Mouse (Mus musculus) limb, embryonic 13.5 days (tissue): Measurements from ENCODE around the gene Glis3. TPM values are rescaled to one million over a fixed set of nuclear protein-coding genes. Genes with fewer than 3 reads are reported as not detected.

Source experiments
- ATAC-seq: fragments of 200-750 bp; cut with Nextera tagmentation; 2 replicates; pipeline ENCODE4 v1.8.0; 2017; ENCODE audit warnings: low read depth, moderate number of reproducible peaks, moderate TSS enrichment; ENCODE audit not compliant: low FRiP score
- H3K27ac ChIP-seq: fragments of 300-500 bp; sonication (generic); 2 replicates; pipeline ENCODE4 v1.5.1; 2015; ENCODE audit warnings: inconsistent platforms, mild to moderate bottlenecking, moderate library complexity
- H3K27me3 ChIP-seq: fragments of 300-500 bp; sonication (generic); 2 replicates; pipeline ENCODE4 v1.6.1; 2015; ENCODE audit warnings: mild to moderate bottlenecking, inconsistent platforms
- H3K36me3 ChIP-seq: fragments of 300-500 bp; sonication (generic); 2 replicates; pipeline ENCODE4 v1.6.1; 2015; ENCODE audit warnings: inconsistent platforms, mild to moderate bottlenecking, moderate library complexity
- H3K4me1 ChIP-seq: fragments of 300-500 bp; sonication (generic); 2 replicates; pipeline ENCODE4 v1.6.1; 2015; ENCODE audit warnings: inconsistent platforms
- H3K4me2 ChIP-seq: fragments of 300-500 bp; sonication (generic); replicated peaks from 2 replicates; pipeline ENCODE4 v1.6.1; 2015; ENCODE audit warnings: inconsistent platforms, mild to moderate bottlenecking, moderate library complexity
- H3K4me3 ChIP-seq: fragments of 300-500 bp; sonication (generic); 2 replicates; pipeline ENCODE4 v1.5.1; 2015; ENCODE audit warnings: moderate library complexity, mild to moderate bottlenecking, inconsistent platforms
- H3K9ac ChIP-seq: fragments of 300-500 bp; sonication (generic); 2 replicates; pipeline ENCODE4 v1.6.1; 2015; ENCODE audit warnings: mild to moderate bottlenecking, inconsistent platforms
- H3K9me3 ChIP-seq: fragments of 300-500 bp; sonication (generic); 2 replicates; pipeline ENCODE4 v1.6.1; 2016; ENCODE audit warnings: inconsistent platforms
- WGBS: fragments of 180-500 bp; shearing (Covaris S2); methylation state at CpG from one replicate; pipeline ENCODE4 v1.1.7; 2015; 5-methylcytosine and 5-hydroxymethylcytosine counted together
- polyA plus RNA-seq: library from polyadenylated mRNA; unstranded; fragments of >200 nt; fragmentation: Nextera tagmentation; extraction: Ambion mirVana; gene quantifications from 2 replicates; pipeline ENCODE4 v1.2.1, GENCODE M21; 2015

Gene Glis3
- polyA plus RNA-seq = 3.5 and 4.7 TPM in 2 replicates

GRCm38 (mm10) chr19:28679776-28680391, at the start of gene Glis3:
Gene Glis3 (minus strand): TSS chr19:28680077.
- H3K9me3 ChIP-seq = no peaks in the 10 kb centered on the region
- H3K4me2 ChIP-seq = peak within 1 kb of the TSS; percentile 98
- H3K4me3 ChIP-seq = peak within 1 kb of the TSS; percentile 70
- H3K4me1 ChIP-seq = peaks cover 30% of the 10 kb centered on the region
- peak; percentile 90 for ATAC-seq
- H3K27me3 ChIP-seq = peaks cover 31% of the 10 kb centered on the region
- H3K9ac ChIP-seq = peak within 1 kb of the TSS; percentile 78
- no peaks in the 10 kb centered on the region for H3K36me3 ChIP-seq
- WGBS = under 1% methylated on average over 63 of the region's 66 CpGs
- peak within 1 kb of the TSS; percentile 44; the same call in 1 of the 2 replicates for H3K27ac ChIP-seq

DNA sequence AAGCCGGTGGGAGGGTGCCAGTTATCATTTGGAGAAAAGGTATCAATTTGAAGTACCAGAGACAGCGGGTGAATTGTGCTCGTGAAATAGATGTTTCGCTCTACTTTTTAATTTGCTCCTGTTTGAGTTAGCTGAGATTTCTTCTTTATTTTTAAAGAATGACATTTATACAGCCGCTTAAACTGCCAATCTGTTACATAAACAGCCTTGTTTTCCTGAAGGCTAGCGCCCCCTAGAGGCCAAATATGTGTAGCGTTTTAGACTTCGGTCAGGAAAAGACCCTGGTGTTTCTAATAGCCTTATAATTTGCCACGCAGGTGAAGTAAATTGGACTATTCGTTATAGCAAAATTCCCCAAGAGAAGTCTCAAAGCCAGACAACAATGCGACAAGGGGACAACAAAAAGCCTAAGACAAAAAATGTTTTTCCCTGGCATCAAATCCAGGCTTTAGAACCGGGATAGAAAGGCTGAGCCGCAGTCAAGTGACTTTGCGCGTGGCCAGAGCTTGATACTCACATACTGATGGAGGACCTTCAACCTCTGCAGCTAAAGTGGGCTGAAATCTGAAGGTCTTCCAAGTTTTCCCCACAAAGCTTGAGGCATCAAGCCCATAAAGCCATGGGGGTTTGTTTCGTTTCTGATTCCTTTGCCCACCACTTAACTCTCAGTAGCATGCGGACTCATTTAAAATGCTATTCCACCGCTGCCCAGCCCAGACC, 46.4 kb upstream of the Glis3 start:
- no peak for ATAC-seq
- no peak overlapping the region for H3K4me3 ChIP-seq
- no peak overlapping the region for H3K4me2 ChIP-seq
- 54% methylated on average over 18 of the region's 18 CpGs for WGBS
- no peaks in the 10 kb centered on the region for H3K9me3 ChIP-seq
- no peak overlapping the region for H3K27ac ChIP-seq
- H3K4me1 ChIP-seq = no peaks in the 10 kb centered on the region
- no peak overlapping the region for H3K9ac ChIP-seq
- no peaks in the 10 kb centered on the region for H3K36me3 ChIP-seq
- H3K27me3 ChIP-seq = no peaks in the 10 kb centered on the region

- H3K27me3 ChIP-seq = no peaks in the 10 kb centered on the region
- 86% methylated on average over 7 of the region's 7 CpGs for WGBS
- H3K36me3 ChIP-seq = no peaks in the 10 kb centered on the region
- H3K4me3 ChIP-seq = no peak overlapping the region
- no peak for ATAC-seq
- no peak overlapping the region for H3K27ac ChIP-seq
- no peak overlapping the region for H3K4me2 ChIP-seq
- no peaks in the 10 kb centered on the region for H3K4me1 ChIP-seq
- no peaks in the 10 kb centered on the region for H3K9me3 ChIP-seq
- H3K9ac ChIP-seq = no peak overlapping the region
Measured at GRCm38 (mm10) chr19:28724641-28725040, 44.8 kb upstream of the Glis3 start.

GRCm38 (mm10) chr19:28722626-28723025, 42.7 kb upstream of the Glis3 start:
- no peak overlapping the region for H3K27ac ChIP-seq
- H3K27me3 ChIP-seq = no peaks in the 10 kb centered on the region
- no peak overlapping the region for H3K9ac ChIP-seq
- H3K9me3 ChIP-seq = no peaks in the 10 kb centered on the region
- 72% methylated on average over 4 of the region's 4 CpGs for WGBS
- no peak overlapping the region for H3K4me2 ChIP-seq
- no peaks in the 10 kb centered on the region for H3K36me3 ChIP-seq
- no peaks in the 10 kb centered on the region for H3K4me1 ChIP-seq
- no peak overlapping the region for H3K4me3 ChIP-seq
- no peak for ATAC-seq

- Histone ChIP-seq H3K9ac (no peak overlapping the region), H3K9me3 (no peaks in the 10 kb centered on the region), H3K36me3 (no peaks in the 10 kb centered on the region), H3K4me2 (no peak overlapping the region), H3K4me1 (no peaks in the 10 kb centered on the region), H3K27me3 (no peaks in the 10 kb centered on the region), H3K4me3 (no peak overlapping the region), H3K27ac (no peak overlapping the region)
- ATAC-seq = no peak
- WGBS = 78% methylated on average over 10 of the region's 10 CpGs
Measured at GRCm38 (mm10) chr19:28721834-28722233, 42.0 kb upstream of the Glis3 start.

DNA sequence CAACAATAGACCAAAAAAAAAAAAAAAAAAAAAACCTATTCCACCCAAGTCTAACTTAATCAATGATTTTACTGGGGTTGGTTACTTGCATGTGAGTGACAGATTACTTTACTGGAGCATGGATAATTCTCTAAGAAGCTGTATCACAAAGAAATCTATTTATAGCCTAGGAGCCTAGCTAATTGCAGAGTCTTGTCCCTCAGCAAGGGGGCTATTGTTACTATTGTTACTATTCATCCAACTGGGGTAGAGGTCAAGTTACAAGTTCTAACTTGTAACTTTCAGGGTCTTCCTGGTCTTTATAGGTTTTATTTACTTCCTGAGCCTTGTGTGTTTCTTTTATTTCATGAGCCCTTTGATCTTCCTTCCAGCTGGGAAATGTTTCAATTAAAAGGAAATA, 40.1 kb upstream of the Glis3 start:
- no peak overlapping the region for H3K27ac ChIP-seq
- no peak overlapping the region for H3K4me3 ChIP-seq
- no peaks in the 10 kb centered on the region for H3K9me3 ChIP-seq
- H3K4me1 ChIP-seq = no peaks in the 10 kb centered on the region
- ATAC-seq = no peak
- H3K27me3 ChIP-seq = no peaks in the 10 kb centered on the region
- no peak overlapping the region for H3K4me2 ChIP-seq
- no peak overlapping the region for H3K9ac ChIP-seq
- H3K36me3 ChIP-seq = no peaks in the 10 kb centered on the region

DNA sequence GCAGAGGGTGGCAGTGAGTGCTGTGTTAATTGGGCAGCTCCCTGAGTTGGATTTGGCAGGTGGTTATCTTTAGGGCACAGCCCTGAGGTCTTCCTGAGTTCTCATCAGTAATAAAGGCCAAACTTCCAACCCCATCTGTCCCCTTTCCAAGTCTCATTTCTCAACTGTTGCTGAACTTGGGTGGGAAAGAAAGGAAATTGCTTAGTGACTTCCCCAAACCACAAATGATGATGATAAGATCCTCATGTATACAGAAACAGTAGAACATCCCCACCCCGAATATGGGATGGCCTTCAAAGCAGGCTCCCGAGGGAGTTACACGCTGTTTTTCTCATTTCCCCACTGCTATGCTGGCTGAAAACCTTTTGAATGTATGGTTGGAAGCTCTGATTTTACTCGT, 34.8 kb upstream of the Glis3 start:
- no peak overlapping the region for H3K4me3 ChIP-seq
- H3K27me3 ChIP-seq = no peaks in the 10 kb centered on the region
- H3K27ac ChIP-seq = no peak overlapping the region
- no peak overlapping the region for H3K4me2 ChIP-seq
- H3K36me3 ChIP-seq = no peaks in the 10 kb centered on the region
- H3K9ac ChIP-seq = no peak overlapping the region
- WGBS = 81% methylated on average over 4 of the region's 4 CpGs
- no peaks in the 10 kb centered on the region for H3K4me1 ChIP-seq
- H3K9me3 ChIP-seq = no peaks in the 10 kb centered on the region
- ATAC-seq = no peak

DNA sequence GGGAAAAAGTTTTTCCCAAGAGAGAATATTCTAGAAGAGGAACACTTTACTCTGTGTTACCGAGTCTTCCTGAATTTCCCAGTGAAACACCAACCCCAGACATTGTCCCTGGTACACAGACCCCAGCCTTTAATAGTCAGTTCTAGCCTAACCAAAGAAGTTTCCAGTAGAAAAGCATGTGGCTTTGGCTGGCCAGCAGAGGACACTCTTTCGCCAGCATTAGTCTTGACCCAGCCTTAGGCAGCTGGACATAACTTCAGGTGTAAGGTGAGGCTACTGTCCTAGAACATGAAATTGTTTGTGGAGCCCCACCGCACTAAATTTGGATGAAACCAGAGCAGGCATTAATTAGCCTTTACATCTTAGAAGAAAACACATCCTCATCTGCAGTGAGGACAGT, 17.8 kb upstream of the Glis3 start:
- Histone ChIP-seq H3K9ac (no peak overlapping the region), H3K27me3 (no peaks in the 10 kb centered on the region), H3K4me3 (no peak overlapping the region), H3K4me2 (no peak overlapping the region), H3K9me3 (no peaks in the 10 kb centered on the region), H3K27ac (no peak overlapping the region), H3K36me3 (no peaks in the 10 kb centered on the region), H3K4me1 (no peaks in the 10 kb centered on the region)
- no peak for ATAC-seq
- WGBS = 64% methylated on average over 3 of the region's 3 CpGs

GRCm38 (mm10) chr19:28686398-28686797, 6.5 kb upstream of the Glis3 start:
- no peak overlapping the region for H3K27ac ChIP-seq
- H3K27me3 ChIP-seq = 0 out of 2 replicates have a peak, but pooled peaks cover 6% of the 10 kb centered on the region
- H3K4me1 ChIP-seq = no peaks in the 10 kb centered on the region
- no peak overlapping the region for H3K4me3 ChIP-seq
- no peaks in the 10 kb centered on the region for H3K9me3 ChIP-seq
- no peaks in the 10 kb centered on the region for H3K36me3 ChIP-seq
- 65% methylated on average over 4 of the region's 4 CpGs for WGBS
- H3K4me2 ChIP-seq = no peak overlapping the region
- no peak for ATAC-seq
- H3K9ac ChIP-seq = no peak overlapping the region

- ATAC-seq = no peak
- no peak overlapping the region for H3K27ac ChIP-seq
- H3K4me1 ChIP-seq = peaks cover 2% of the 10 kb centered on the region; the same call in 1 of the 2 replicates
- H3K9ac ChIP-seq = no peak overlapping the region
- H3K4me3 ChIP-seq = no peak overlapping the region
- no peaks in the 10 kb centered on the region for H3K9me3 ChIP-seq
- H3K4me2 ChIP-seq = no peak overlapping the region
- WGBS = 95% methylated on average over 4 of the region's 4 CpGs
- peaks cover 13% of the 10 kb centered on the region for H3K27me3 ChIP-seq
- no peaks in the 10 kb centered on the region for H3K36me3 ChIP-seq
Measured at GRCm38 (mm10) chr19:28685484-28685883, 5.6 kb upstream of the Glis3 start.

DNA sequence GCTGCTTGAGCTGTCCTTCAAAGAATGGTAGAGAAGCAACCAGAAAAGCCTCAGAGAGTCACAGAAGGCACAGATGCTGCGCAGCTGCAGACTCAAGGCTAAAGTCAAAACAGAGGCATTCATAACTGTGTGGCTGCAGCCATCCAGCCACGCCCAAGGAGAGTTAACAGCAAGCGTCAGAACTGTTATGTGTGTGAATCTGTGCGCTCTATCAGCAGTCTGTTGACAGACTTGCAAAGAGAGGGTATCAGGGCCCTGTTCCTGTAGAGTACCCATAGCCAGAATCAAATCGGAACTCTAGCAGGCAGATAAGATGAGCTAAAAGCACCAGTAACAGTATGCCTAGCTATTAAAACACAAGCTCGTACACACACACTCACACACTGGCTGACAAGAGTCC, 4.5 kb upstream of the Glis3 start:
- Histone ChIP-seq H3K4me3 (no peak overlapping the region), H3K9me3 (no peaks in the 10 kb centered on the region), H3K4me2 (no peak overlapping the region), H3K27me3 (peaks cover 15% of the 10 kb centered on the region), H3K36me3 (no peaks in the 10 kb centered on the region), H3K27ac (no peak overlapping the region), H3K9ac (no peak overlapping the region), H3K4me1 (peaks cover 6% of the 10 kb centered on the region)
- 83% methylated on average over 6 of the region's 6 CpGs for WGBS
- no peak for ATAC-seq

DNA sequence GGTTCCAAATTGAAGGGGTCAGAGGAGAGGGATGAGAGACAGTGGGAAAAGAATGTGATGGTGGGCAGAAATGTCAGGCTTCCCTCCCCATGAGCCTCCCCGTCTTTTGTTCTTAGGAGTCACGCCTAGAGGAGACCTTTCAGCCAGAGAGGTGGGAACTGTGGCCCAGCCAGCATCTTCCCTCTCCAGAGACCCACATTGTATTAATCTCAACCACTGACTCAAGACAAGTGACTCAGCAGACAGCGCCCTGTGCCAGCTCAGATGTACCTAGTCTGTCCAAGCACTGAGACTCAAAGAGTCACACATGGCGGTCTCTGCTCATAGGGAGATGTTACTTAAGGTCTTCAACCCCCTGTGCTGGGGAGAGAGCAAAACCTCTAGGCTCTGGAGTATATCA, 3.5 kb upstream of the Glis3 start:
- no peak overlapping the region for H3K9ac ChIP-seq
- peaks cover 15% of the 10 kb centered on the region for H3K4me1 ChIP-seq
- no peak overlapping the region for H3K4me2 ChIP-seq
- H3K4me3 ChIP-seq = no peak overlapping the region
- no peaks in the 10 kb centered on the region for H3K36me3 ChIP-seq
- H3K9me3 ChIP-seq = no peaks in the 10 kb centered on the region
- 91% methylated on average over 4 of the region's 4 CpGs for WGBS
- no peak for ATAC-seq
- H3K27me3 ChIP-seq = peaks cover 18% of the 10 kb centered on the region
- no peak overlapping the region for H3K27ac ChIP-seq
